Mouse (Mus musculus) granulocyte monocyte progenitor cell, adult 5-6 weeks (primary cell): ENCODE data around the gene Klc3. TPM values are rescaled to one million over a fixed set of nuclear protein-coding genes. Genes with fewer than 3 reads are reported as not detected.

Source experiments
- ATAC-seq: replicated peaks from 2 replicates; pipeline ENCODE4 v1.8.0; 2016; ENCODE audit warnings: mild to moderate bottlenecking, moderate TSS enrichment, inconsistent platforms; ENCODE audit not compliant: poor library complexity, severe bottlenecking
- total RNA-seq, 2 experiments: library from RNA; stranded (forward) in 1 of 2; stranded (reverse) in 1 of 2; fragments of 200-712, 200-1000 nt in 1 of 2; fragments of >200 nt in 1 of 2; fragmentation: Nextera tagmentation in 1 of 2; gene quantifications; 2 replicates each; pipeline ENCODE4 v1.2.3; 2014 to 2017

Klc3 gene
- total RNA-seq (2014; fragmentation: Nextera tagmentation): not detected in 2 replicates
- not detected in 2 replicates for total RNA-seq (2017)

DNA sequence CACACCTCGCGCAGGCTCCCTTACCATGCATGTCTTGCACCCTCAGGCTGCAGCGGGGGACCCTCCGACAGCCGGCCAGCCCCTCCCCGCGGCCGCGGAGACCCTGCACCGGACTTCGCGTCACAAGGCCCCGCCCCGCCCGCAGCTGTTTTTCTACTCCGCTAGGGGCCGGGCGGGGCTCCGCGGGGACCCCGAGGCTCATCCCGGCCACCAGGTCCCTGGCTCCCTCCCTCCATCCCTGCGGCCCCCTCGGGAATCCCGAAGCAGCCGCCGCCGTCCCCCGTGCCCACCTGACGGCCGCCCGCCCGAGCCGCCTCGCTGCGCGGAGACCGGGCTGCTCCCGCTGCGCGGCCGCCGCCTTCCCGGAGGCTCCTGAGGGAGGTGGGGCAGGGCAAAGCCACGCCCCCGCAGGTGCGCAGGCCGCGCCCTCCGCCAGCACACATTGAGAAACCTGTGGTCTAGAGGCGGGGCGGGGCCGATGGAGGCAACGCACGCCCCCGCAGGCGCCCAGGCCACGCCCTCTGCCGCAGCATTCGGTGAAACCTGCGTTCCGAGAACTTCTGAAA lies at the start of gene Klc3:
TSS of gene Klc3 (minus strand) at position 374 of the 566 bp plus-strand sequence.
- peak; percentile 70 for ATAC-seq

DNA sequence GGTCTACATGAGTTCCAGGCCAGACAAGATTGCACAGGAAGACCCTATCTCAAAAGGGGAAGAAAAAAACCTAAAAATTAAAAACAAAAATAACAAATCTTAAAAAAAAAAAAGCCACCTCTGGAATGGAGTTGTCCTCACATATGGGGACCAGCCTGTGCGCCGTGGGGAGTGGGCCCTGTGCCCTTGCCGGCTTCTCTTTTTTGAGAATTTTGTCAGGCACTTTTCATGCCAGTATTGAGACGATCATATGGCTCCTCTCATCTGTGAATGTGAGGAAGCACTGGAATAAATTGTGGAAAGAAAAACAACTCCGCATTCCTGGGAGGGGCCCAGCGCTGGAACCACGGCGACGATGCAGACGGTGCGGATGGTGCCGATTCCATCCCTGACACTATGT lies 45.3 kb upstream of the Klc3 start:
- no peak for ATAC-seq

DNA sequence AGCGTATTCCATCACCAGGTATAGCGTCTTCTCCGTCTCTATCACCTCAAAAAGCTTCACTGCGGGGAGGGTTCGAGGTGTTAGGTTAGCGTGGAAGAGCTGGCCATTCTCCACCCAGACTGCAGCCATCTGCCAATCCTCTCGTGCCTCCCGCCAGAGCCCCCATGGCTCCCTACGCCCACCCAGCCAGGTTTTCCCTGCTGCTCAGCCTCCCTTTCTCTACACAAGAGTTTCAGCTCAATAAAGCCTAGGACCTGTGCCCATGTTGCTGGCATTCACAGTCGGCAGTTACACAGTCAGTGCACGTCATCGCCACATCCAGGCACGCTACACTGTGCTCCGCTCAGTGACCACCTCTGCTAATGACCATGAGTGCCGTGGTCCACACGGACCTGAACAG lies 43.8 kb upstream of the Klc3 start:
- ATAC-seq: no peak

DNA sequence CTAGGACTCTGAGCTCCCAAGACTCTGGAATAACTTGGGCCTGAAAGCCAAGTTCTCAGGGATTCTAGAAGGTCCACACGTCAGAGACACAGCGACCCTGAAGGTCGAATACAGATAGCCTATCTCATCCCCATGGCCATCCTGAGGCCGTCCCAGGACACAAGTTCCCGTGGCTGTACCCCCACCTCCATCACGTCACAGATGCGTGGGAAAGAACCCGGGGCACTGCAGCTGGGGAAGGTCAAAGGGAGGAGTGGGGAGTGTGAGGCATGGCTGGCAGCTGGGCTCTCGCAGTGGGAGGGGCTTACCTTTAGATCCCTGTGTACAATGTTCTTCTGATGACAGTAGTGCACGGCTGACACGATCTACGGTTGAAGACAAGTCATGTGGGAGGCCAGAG lies 40.9 kb upstream of the Klc3 start:
- ATAC-seq: no peak

DNA sequence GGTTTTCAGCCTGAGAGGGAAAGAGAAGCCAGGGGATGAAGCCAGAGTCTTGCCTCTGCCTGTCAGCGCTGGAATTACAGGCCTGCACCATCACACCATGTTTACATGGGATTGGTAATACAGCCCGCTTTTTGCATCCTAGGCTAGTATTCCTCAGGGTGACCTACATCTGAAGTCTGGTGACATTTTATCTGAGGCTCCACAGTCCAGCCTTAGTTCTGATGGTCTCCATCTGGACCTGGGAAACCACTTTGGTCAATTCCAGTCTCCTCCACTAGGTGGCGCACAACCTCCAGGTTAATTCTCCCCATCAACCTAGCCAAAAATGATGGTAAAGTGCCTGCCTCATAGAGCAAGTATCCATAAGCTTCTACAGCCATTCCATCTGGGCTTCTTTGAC lies 39.4 kb upstream of the Klc3 start:
- ATAC-seq: peak; percentile 72

DNA sequence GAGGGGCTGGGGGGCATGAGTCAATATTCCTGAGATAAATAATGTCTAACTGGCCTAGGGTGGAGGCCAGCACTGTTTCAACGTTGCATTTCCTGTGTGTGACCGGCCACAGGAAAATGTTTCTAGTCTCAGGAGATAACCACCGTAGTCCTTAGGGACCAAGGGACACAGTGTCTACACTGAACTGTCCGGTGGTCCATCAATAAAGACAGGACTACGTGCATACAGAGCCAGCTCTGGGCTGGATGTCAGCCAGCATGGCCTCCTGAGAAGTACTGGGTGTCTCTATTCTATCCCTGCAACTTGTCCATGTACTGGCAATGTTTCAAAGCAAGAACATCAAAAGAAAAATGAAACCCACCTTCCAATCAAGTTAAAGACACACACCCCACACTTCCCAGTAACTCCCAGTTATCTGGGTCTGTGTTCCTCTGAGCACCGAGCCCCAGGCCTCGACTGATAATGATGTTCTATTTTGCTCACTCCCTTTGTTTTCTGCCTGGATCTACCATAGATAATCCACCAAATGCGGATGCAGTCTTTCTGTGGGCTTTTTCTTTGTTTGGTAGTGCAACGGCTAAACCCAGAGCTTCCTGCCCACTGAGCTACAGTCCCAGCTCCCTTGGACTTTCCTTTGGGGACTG lies 37.7 kb upstream of the Klc3 start:
- no peak for ATAC-seq

DNA sequence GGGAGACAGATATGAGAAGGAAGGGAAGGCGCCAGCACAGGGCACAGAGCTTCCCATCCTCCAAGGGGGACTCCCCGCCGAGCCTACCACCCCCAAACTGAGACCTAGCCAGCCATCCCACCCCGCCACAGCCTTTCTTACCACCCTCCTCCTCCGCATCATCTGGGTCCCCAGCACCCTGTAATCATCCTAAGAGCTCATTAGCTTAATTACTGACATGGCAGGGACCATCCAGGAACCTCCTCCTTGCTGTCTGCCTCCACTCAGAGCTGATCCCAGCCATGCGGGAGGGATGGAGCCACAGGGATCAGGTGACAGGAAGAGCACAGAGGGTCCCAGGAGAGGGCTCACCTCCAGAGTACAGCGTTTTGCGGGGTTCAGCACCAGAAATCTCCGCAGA lies 33.1 kb upstream of the Klc3 start:
- ATAC-seq: no peak

DNA sequence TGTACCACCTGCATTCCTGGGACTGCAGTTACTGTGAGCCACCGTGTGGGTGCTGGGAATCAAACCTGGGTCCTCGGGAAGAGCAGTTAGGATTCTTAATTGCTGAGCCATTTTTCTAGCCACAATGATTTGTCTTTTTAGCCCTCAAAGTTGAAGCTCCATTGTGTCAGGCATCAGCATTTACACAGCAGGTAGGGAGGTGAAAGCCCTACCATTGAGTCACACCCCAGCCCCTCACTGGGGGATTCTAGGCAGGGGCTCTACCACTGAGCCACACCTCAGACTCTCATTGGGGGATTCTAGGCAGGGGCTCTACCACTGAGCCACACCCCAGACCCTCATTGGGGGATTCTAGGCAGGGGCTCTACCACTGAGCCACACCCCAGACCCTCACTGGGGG lies 32.4 kb upstream of the Klc3 start:
- no peak for ATAC-seq

DNA sequence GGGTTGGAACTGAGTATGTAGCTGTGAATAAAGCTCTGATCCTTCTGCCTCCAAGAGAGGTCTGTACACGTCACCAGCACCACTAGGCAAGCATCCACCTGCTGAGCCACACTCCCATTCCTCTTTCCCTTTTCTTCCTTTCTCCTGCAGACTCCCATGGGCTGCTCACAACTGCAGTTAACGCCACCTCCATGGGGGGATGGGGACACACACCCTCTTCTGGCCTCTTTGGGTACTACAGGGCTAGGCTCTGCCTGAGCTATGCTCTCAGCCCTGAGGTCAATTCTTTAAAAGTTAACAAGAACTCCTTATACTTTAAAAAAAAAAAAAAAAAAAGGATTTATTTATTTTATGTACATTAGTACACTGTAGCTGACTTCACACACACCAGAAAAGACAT lies 28.6 kb upstream of the Klc3 start:
- ATAC-seq: 0 out of 2 replicates have a peak, but pooled peaks have one; percentile 30

DNA sequence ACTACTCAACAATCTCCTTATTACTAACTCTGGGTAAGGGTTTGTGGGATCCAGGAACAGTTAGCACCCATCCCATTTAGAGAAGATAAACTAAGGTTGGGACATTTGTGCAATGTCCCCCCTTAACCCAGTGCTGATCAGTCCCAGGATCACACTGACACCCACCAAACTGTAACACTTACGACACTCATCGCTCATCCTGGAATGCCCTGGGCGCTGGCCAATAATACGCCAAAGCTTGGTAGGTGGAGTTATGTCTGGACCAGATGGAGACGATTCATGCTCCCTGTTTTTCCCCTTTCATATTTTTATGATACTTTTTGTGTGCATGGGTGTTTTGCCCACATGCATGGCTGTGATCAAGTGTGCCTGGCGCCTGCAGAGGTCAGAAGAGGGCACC lies 26.5 kb upstream of the Klc3 start:
- no peak for ATAC-seq

DNA sequence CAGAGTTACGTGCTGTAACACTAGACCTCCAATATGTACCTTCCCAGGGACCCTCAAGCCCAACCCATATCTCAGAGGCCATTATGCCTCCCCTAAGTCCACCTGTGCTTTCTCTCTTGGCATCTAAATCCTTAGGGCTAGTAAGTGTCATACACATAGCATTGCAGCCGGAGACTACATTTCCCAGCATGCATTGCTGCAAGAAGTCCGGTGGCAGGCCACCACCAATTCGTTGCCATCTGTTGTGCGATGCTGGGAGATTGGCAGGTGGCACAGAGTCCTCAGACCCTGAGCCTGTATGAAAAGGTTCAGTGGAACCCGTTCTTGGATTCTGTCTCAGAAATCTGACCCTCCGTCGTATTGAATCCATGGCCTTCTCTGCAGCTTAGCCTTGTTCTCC lies 25.8 kb upstream of the Klc3 start:
- no peak for ATAC-seq

DNA sequence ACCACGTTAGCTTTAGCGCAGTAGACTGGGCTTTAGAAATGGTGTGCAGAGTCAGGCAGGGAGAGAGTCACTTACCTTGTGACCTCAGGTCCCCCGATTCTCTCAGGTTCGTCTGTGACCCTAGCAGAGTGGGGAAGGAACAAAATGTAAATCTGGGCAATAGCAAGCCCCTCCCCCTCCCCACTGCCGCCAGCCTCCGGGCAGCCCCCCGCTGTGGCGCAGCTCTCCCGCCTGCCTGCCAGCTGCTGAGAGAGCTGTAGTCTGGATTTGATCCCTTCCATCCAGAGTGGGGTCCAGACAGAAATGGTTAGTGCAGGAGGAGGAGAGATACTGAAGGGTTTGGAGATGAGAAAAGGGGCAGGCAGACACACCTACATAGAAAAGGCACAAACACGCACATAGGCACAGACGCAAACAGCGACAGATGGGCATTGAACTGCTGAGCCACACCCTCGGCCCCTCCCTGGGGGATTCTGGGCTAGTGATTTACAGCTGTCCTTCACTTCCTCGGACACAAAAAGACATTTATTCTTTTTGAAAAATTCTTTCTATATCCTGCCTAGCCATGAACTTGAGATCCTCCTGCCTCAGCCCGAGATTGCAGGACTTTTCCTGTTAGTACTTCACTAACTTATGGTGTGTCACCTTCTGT lies 24.2 kb upstream of the Klc3 start:
- no peak for ATAC-seq

DNA sequence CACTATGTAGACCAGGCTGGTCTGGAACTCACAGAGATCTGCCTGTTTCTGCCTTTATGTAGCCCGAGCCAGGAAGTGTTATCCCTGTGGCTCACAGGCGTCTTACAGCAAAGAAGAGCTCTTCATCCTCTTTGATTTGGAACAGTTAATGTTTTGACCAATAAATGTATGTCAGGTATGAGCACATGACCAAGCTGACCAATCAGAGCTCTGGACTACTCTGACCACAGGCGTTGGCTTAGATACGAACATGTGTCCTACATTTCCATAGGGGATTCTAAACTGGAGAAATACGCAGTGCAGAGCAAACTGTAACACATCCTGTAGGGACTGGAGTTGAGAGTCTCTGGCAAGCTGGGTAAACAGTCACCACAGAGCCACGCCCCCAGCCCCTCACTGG lies 23.0 kb upstream of the Klc3 start:
- no peak for ATAC-seq

DNA sequence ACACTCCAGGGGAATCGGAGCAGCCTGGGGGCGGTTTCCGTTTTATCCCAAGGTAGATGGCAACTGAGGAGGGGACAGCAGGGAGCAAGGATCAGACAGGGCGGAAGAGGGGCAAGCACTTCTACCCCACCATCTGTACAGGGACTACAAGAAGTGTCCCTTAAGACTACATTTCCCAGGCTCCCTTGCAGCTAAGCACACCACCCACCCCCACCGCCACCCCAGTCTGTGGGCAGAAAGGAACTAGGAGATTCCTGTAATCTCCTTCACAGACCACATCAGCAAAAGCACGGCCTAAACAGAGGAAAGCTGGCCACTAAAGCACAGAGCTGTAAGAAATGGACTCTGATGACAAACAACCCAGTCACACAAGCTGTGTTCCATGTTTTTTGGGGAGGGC lies 22.4 kb upstream of the Klc3 start:
- ATAC-seq: no peak

DNA sequence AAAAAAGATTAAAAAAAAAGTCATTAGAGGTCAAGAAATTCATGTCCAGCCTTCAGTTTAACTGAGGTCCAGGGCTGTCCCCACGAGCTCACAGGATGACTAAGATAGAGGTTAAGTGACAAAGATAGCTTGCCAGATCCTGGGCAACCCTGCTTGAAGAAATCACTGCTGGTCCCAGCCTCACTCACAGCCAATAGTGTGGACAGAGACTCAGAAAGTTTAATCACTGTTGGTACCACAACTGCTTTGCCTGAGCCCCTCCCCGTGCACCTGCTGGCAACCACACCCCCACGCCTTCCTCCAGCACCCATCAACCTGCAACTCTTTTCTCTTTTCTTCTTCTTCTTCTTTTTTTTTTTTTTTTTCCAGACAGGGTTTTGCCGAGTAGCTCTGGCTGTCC lies 20.1 kb upstream of the Klc3 start:
- no peak for ATAC-seq

DNA sequence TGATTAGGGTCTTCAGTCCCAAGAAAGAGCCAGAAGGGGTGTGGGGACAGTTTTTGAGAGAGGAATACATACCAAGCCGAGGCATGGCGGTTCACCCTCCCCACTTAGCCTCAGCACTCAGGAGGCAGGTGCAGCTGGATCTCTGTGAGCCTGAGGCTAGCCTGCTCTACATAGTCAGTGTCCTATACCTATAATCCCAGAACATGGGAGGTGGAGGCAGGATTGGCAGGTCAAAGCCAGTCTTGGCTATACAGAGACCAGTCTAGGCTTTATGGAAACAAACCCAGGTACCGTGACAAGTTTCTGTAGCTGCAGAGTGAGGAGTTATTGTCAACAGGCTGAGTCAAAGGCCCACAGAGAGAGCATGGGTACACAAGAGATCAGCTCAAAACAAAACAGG lies 19.2 kb upstream of the Klc3 start:
- ATAC-seq: no peak

DNA sequence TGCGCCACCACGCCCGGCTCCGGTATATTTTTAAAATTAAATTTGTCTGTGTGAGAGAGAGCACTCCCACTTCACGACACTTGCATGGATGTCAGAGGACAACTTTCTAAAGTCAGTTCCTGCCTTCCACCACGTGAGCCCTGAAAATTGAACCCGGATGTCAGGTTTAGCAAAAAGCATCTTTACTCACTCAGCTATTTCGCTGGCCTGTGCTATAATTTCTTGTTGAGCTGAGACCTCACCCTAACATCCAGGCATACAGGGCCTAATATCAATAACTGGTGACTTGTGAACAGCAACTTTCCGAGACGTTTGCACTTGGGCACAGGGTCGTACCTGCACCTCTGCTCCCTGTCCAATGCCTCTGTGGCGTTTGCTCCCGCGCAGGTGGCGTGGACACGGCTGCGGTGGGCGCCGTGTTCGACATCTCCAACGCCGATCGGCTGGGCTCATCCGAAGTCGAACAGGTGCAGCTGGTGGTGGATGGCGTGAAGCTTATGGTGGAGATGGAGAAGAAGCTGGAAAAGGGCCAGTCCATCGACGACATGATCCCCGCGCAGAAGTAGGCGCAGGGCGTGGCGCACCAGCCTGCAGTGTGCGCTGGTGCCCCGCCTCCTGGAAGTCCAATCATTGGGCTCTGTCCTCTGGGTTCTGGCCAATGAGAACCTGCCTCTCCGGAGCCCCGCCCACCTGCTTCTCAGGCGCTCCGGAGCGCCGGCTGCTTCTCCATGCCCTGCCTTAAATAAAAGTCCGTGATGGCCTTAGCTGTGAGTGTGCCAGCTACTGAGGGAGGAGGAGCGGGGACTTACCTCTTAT lies 17.1 kb upstream of the Klc3 start:
- ATAC-seq: peak; percentile 92

DNA sequence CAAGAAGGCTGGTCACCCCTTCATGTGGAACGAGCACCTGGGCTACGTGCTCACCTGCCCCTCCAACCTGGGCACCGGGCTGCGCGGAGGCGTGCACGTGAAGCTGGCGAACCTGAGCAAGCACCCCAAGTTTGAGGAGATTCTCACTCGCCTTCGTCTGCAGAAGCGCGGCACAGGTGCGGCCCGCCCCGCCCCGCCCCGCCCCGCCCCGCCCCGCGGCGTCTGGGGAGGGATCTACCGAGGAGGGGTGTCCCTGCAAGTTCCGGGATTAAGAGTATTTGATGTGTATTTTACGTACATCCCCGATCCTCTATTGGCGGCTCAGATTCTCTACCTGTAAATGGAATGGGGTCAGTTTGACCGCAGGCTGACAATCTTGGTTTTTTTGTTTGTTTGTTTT lies 16.2 kb upstream of the Klc3 start:
- no peak for ATAC-seq

DNA sequence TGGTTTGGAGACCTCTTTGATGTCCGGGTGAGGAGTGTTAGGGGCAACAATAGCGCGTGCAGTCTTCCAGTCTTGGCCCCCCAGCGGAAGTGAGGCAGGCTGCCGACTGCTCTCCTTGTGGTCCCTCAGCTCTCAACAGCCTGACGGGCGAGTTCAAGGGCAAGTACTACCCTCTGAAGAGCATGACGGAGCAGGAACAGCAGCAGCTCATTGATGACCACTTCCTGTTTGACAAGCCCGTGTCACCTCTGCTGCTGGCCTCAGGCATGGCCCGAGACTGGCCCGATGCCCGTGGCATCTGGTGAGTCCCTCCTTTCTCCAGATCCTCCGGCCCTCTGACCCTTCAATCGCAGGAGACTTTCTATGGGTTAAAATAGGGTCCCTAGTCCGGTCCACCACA lies 12.7 kb upstream of the Klc3 start:
- peak; percentile 43 for ATAC-seq

DNA sequence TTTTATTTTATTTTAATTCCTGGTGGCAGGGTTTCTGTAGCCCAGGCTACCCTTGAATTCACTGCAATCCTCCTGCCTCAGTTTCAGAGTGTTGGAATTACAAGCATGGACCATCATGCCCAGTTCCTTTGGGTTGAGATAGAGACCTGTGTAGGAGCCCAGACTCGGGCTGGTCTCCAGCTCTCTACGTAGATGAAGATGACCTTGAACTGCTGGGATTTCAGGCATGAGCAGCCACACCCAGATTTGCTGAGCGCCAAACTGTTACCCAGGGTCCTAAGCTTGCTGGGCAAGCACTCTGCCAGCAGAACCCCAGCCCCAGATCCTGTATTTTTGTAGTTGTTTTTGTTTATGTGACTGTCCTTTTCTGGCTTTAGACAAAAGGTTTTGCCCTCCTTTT lies 9.6 kb upstream of the Klc3 start:
- no peak for ATAC-seq

DNA sequence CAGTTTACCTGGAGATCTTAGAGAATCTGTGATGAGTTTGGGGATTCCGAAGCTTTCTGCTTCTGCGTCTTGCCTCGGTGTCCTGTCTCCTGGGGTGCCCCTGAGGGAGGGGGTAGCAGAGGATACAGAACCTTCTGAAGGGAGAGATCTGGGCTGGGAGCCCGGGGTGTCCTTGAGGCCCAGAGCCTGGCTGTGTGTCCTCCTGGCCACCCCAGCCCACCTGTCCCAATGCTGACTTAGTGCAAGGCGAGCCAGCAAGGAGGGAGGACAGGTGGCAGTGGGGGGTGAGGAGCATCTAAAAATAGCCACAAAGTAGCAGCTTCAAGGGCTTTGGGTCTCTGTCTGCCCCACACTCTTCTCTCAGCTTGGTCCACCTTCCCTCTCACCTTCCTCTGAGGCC lies 7.9 kb upstream of the Klc3 start:
- ATAC-seq: no peak
